Mouse (Mus musculus): ENCODE data around the gene Coro7. TPM values are rescaled to one million over a fixed set of nuclear protein-coding genes. Genes with fewer than 3 reads are reported as not detected.
"Not testable (repeated sequence)": the region's sequence is repeated elsewhere in the genome, so short reads cannot be mapped to it uniquely, and the experiment has no call there.

Coro7 gene
- total RNA-seq, 4 experiments from 2014 or later = 11.7 to 15.1 (median 14.0) TPM

DNA sequence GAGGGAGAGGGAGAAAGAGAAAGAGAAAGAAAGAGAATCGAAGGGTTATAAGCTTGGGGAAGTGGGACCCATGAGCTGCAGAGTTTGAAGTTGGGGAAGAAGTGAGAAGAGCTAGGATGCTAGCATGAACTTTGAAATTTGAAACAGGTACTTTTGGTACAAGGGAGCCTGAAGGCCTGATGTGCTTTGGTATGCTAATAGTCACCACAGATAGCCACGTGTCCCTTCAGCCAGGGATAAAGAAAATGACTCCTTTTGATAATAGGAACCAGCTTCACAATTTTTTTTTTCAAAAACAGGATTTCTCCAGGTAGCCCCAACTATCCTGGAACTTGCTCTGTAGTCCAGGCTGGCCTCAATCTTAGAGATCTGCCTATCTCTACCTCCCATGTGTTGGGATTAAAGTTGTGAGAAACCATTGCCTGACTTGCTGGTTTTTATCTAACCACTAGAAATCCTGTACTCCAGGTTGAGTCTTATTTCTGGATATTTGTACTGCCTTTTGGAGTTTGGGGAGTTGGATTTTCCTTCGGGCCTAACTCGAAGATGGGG lies 3.1 kb upstream of the Coro7 start:
- no peak for DNase-seq (ENCODE audit: low spot score in 2 of 2)

DNA sequence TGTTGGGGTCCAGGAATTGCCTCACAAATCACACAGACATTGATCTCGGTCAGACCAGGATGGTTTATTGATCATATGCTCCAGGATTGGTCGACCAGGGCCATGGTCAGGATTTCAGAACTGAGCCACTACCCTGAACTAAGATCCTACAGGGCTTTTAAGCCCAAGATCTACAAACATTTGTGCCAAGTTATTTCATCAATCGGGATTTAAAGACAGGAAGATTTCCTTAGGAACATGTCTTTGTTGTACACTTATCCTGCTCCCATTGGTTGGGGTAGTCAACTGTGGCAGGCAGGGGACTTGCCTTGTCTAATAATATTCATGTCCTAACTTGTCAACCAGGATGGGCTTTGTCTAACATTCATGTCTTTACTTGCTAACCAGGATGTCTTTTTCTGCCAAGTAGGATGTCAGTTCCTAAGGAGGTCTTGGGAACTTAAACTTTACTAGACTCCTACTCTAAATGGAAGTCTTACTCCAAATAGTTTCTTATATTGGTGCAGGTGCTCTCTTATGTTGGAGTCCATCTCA lies 1.4 kb upstream of the Coro7 start:
- DNase-seq (ENCODE audit: low spot score in 2 of 2) = not testable (repeated sequence)

DNA sequence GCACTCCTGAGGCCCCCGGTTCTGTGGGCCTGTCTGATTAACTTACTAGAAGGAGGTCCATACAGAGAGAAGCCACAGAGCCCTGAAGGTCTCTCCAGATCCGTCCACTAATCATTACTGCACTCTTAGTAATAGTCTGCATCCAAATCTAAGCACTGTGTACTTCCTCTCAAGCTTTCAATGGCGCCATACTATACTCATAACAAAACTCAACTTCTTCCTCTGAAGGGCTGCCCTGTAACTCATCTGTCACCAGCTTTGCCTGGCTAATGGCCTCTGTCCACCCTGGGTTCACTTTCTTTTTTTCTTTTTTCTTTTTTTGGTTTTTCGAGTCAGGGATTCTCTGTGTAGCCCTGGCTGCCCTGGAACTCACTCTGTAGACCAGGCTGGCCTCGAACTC lies 1.5 kb downstream of the Coro7 start:
- DNase-seq (ENCODE audit: low spot score in 2 of 2) = no peak

DNA sequence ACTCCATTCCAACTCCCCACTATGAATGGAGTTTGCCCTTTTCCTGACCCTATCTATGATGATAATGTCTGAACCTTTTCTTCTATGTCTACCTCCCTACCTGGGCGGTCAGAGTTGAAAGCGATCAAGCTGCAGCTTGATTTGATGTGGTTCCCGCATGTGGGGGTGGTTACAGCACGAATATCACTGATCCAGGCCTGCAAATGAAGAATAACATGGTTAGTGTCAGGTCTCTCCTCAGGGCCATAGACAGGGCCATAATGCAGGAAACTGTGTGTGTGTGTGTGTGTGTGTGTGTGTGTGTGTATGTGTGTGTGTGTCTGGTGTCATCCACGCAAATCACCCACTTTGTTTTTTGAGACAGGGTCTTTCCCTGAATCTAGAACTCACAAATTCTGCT lies 2.7 kb downstream of the Coro7 start:
- no peak for DNase-seq (ENCODE audit: low spot score in 2 of 2)

DNA sequence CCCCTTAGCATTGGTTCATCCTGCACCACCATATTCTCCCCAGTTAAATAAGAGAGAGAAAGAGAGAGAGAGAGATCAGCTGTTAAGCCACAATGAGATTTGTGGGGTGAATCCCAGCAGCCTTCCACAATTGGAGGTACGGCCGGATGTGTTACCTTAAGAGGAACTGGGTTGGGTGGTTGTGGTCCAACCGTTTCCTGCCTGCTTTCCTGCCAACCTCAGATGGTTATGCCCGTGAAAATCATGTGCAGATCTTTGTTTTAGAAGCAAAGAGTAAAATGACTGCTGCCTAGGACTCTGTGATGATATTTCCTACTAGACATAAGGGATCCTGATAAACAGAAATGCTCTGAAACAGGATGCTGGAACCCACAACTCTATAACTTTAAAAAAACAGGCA lies 5.5 kb downstream of the Coro7 start:
- DNase-seq (ENCODE audit: low spot score in 2 of 2) = no peak

DNA sequence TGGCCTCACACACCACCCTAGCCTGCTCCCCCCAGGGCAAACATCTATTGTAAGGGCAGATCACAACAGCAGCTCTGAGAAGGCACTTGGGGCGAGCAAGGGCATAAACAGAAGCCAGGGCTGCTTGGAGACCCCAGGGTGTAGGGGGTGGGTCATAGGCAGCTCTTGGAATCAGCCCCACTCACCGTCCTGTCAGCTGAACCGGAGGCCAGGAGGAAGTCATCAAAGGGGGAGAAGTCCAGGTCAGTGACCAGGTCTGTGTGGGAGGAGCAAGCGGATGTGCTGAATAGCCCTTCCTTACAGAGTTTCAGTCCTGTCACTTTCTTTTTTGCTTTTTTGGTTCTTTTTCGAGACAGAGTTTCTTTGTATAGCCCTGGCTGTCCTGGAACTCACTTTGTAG lies 9.3 kb downstream of the Coro7 start:
- DNase-seq (ENCODE audit: low spot score in 2 of 2) = no peak

DNA sequence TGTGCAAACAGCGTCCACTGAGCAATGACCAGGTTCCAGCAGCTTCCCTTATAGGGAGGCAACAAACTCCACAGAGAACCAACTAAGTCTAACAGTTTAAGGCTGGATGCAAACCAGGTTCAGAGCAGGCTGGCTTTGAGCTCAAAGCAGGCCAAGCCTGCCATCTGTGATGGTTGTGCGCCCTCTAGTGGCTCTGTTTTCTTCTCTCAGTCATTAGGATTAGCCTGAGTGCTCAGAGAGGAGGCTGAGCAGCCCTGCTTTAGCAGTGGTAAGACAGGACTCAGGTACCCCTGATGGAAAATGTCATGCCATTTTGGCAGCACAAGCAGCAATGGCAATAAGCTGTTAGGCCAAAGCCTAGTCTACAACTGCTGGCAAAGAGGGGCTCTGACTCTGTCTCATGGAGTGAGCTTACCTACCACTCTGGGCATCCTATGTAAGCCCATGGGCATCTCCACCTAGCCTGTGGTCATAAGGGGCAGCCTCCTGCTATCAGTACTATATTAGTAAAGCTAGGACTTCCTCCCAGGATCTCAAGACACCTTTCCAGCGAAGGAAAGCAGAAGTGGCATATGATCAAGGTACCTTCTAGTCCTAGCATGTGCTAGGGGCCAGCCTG lies 12.3 kb downstream of the Coro7 start:
- DNase-seq (ENCODE audit: low spot score in 2 of 2) = peak; percentile 68 to 73

DNA sequence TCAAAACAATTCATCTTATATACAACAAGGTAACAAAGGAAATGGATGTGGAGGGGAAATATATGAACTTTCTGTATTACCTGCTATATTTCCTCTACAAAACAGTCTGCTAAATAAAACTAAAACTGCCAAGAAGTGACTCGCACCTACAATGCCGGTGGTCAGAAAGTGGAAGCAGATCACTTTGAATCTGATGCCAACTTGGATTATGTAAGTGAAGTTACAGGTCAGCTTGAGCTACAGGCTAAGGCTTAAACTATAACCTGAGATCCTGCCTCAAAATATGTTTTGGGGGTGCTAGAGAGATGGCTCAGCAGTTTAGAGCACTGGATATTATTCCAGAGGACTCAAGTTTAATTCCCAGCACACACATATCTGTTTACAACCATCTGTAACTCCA lies 13.9 kb downstream of the Coro7 start:
- DNase-seq (ENCODE audit: low spot score in 2 of 2) = no peak

DNA sequence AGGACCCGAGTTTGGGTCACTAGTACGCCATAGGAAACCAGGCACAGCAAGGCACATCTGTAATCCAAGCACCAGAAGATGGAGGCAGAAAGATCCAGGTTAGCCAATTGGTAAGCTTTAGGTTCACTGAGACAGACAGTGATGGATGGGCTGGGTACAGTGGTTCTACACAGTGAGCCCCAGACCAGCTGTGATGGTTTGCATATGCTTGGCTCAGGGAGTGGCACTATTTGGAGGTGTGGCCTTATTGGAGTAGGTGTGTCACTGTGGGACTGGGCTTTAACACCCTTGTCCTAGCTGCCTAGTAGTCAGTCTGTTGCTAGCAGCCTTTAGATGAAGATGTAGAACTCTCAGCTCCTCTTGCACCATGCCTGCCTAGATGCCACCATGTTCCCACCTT lies 15.8 kb downstream of the Coro7 start:
- no peak for DNase-seq (ENCODE audit: low spot score in 2 of 2)

DNA sequence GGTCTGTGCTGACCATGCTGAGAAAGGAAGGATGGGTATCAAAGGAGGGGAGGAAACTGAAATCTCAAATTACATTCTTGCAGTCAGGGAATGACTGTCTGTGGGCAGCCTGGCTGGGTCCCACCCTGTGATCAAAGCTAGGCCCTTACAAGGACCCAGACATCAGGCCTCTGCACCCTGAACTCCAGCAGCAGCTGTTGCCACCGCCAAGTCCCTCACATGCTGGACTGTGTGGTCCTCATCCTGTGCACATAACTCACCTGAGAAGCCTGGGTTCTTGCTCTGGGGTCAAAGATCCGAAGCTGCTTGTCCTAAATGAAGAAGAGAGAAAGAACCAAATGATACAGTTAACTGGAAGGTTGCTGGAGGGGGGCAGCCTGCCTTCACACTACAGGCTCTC lies 18.0 kb downstream of the Coro7 start:
- no peak for DNase-seq (ENCODE audit: low spot score in 2 of 2)

DNA sequence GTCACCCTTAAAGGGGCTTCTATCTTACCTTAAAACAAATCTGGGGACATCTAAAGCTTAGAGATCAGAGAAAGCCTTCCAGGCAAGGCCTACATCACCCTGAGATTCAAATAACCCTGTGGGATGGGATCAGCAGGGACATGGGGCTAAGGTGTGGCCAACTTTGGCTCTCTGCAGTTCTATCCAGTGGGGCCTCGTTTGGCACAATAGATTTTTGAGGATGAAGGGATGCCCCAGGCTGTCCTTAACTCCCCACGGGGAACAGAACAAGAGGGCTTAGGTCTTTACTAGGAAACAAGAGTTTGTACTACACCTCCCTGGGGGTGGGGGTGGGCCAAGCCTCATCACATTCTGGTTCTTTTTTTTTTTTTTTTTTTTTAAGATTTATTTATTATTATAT lies 20.3 kb downstream of the Coro7 start:
- DNase-seq (ENCODE audit: low spot score in 2 of 2) = no peak

DNA sequence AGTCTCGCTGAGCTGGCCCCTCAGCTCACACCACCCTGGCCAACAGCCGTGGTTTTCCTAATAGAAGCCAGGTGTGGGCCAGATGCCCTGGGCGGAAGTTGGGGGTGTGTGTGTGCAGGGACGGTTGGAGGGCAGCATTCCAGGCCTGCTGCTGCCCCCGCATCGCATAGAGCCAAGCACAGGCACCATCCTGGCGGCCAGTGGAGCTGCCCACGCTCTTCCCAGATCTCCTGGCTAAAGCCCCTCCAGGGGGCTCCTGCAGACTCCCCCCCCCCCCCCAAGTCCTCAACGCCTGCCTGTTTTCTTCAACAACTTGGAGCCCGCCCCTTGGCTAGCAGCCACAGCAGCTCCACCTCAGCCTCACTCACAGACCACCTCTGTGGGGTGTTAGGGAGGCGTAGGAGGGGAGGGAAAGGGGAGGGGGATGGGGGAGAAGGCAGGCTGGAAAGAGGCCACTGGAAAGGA lies 20.8 kb downstream of the Coro7 start:
- DNase-seq (ENCODE audit: low spot score in 2 of 2) = peak in 1 of 2 experiments; percentile 35

DNA sequence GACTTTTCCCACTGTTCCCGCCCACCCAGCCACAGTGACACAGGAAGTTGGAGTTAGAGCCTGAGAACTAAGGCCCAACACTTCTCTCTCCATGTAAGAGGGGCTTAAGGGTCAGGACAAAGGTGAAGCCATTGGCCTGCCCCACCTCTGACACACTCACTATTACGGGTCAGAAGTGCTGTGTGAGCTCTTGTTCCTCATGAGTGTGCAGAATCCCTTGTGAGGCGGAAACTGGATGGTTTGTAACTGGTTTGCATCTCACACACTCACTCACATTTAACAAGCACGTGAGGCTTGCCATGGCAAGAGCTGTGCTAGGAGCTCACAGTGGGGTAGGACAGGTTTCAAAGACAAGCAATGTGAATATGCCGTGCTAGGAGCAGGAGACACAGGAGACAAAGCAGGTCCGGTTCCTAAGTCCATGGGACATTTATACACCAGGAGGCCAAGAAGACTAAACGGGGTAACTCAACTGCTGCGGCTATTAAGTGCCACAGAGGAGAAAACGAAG lies 23.0 kb downstream of the Coro7 start:
- DNase-seq (ENCODE audit: low spot score in 2 of 2) = no peak

DNA sequence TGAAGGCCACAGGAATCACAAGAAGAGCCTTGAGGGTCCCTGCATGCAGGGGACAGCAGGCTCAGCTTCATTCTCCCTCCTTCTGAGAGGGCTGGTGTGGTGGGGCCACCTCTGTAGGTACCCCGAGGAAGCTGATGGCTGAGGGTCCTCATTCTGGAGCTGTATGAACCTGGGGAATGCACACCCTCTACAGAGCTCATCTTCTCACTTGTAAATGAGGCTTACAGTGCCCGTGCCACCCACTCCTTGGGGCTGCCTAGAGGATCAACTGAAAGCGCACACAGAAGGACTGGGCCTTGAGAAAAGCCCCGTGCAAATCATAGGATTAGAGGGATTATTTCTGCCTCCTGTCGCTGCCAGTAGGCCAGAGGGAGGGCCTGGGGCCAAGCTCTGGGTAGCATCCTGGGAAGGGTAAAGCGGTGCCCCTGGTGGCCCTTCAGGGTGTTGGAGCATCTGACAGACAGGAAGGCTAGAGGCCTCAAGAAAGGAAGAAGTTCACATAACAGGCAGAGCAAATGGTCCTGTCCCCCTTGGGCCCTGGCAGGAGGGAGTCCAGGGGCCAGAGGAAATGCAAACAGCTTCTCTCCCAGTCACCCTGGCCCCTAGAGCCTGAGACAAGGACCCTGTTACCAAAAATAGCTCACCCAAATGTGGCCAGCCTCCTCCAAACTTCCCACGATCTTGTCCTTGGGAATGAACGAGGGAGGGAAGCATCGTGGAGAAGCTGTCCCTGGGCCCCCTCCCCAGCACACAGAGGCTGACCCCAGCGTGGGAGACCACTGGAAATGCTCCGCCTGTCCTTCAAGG lies 23.6 kb downstream of the Coro7 start:
- DNase-seq (ENCODE audit: low spot score in 2 of 2) = no peak

DNA sequence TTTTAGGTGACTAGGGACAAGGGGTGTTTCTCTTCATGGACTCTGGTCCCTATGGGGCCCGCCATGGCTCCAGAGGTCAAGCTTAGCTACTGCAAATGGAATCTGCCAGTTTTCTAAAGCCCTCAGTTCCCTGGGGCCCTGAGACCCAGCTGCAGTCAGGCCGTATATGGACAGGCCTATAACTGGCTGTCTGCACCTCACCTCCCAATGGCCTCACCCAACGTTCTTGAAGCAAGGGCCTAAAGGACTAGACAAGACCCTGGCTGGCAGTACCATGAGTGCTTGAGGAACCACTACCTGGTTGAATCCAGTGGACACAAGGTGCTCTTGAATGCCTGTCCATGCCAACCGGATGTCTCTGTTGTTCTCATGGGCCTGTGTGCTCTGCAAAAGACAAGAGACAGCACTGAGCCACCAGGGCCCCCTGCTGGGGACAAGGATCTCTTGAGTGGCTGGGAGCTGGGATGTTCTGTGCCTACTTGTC lies 24.3 kb downstream of the Coro7 start:
- DNase-seq (ENCODE audit: low spot score in 2 of 2) = peak in 1 of 2 experiments; percentile 49

DNA sequence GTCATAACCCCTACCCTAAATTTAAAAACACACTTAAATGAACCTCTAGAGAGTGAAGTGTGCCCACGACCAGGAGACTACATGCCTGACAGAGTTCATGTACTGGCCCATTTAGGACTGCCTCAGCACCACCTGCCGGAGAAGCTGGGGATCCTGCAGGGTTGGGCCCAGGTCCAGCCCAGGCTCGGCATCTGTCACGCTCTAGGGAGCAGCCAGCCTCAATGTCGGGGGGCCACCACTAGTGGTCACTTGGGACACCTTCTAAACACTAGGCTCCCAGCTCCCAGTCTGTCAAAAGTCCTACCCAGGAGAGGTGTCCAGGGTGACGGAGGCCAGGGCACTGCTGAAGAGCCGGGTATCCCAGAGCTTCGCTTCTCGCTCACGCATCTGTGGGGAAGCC lies 24.9 kb downstream of the Coro7 start:
- peak in 1 of 2 experiments; percentile 43 for DNase-seq (ENCODE audit: low spot score in 2 of 2)

DNA sequence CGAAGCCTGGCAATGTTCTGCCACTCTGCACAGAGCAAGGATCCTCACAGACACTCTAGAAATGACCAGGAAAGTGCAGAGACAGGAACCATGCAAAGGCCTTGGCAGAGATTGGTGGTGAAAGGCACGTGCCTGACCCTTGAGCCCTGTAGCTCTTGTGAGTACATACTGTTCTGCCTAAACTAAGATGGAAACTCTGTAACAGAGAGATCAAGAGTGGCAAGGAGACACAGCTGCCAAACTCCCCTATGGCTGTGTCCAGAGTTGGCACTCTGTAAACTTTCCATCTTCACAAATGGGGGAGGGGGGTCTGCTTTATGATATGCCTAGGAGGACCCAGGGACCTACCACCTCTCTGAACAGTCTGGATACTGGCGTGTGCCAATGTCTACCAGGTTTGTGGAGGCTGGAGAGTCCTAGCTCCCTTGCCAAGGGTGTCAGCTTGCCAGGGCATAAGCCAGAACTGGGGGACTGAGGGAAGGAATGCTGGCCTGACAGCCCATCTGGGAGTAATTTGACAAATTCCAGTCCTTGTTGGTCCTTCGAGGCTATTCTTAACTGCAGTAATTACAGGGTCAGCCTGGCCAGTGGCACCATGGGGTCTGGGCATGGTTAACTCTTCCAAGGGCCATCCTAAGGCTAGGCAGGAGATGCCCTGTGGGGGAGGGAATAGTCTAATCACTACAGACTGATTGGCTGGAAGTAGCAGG lies 26.7 kb downstream of the Coro7 start:
- no peak for DNase-seq (ENCODE audit: low spot score in 2 of 2)

DNA sequence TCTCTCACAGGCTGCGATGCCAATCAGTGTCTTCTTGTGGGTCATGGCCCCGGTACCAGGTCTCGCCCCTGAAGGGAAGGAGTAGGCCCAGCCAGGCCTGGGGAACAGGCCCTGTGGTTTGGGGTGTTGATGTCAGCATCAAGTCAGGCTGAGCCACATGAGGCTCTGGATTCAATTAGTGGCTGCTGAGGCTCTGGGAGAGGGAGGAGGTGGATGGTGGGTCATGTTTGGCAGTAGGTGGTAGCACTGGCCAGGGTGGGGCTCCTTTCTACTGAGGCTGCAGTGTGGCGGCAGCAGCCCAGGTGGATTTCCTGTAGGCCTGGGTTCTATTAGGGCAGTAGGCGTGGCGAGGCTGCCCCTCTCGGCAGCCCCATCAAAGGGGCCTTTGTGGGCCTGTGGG lies 28.0 kb downstream of the Coro7 start:
- DNase-seq (ENCODE audit: low spot score in 2 of 2) = no peak

DNA sequence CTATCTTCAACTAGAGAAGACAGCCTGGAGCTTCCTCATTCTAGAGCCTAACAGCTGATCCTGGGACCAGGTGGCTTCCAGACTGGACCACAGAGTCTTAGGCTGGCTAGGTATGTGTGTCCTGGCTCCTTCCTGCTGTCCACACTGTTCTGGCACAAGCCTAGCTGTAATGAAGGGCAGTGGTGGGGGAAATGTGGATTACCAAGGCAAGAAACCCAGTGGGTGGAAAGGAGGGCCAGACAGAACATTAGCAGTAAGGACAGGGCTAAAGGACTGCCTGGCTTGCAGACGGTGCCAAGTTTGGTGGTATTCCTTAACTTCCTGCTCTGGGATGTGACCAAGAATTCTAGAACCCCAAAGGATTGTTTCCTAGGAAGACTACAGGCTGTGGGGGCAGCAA lies 28.5 kb downstream of the Coro7 start:
- no peak for DNase-seq (ENCODE audit: low spot score in 2 of 2)

DNA sequence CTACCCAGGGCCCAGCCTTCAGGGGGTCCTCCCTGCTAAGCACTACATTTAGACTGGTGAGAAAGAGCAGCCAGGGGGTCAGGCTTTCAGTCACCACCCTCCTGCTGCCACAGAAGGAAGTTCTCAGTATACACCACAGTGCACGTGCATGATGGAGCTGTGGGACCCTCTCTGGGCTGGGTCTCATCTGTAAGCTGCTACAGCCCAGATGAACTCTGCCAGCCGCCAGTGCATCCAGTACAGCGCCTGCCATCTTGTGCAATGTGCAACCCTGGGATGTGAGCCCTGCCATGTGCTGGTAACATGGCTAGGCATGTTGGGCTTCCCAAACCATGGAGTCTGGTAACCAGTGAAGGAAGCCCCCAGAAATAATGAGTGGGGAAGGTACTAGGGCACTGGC lies 29.4 kb downstream of the Coro7 start:
- no peak for DNase-seq (ENCODE audit: low spot score in 2 of 2)

DNA sequence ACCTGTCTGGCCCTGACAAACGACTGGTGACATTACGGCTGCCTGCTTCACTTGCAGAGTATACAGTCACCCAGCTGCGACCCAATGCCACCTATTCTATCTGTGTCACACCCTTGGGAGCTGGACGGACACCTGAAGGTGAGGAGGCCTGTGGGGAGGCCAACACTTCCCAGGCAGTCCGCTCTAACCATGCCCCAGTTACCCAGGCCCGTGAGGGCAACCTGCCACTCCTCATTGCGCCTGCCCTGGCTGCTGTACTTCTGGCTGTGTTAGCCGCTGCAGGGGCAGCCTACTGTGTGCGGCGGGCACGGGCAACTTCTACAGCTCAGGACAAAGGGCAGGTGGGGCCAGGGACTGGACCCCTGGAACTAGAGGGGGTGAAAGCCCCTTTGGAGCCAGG lies 29.9 kb downstream of the Coro7 start:
- DNase-seq (ENCODE audit: low spot score in 2 of 2) = no peak

Data from gastrocnemius, adult 8-10 months (tissue).